Mouse (Mus musculus): Measurements from ENCODE around the gene Trip12. TPM values are rescaled to one million over a fixed set of nuclear protein-coding genes. Genes with fewer than 3 reads are reported as not detected.

Gene Trip12
- 79.4 and 80.8 TPM in 2 replicates for polyA plus RNA-seq (2014; fragmentation: Nextera tagmentation; extraction: Ambion mirVana)

- H3K27ac ChIP-seq (replicated peaks; ENCODE audit: low read depth, low read length): peak within 1 kb of the TSS; percentile 99
- H3K9ac ChIP-seq (ENCODE audit: low read depth, low read length): peak within 1 kb of the TSS; percentile 98
- 0% methylated on average over 39 of the region's 39 CpGs for WGBS
- peak; percentile 22 for ATAC-seq (ENCODE audit: low read depth)
- peaks cover 4% of the 10 kb centered on the region; the same call in 1 of the 2 replicates for H3K4me1 ChIP-seq (ENCODE audit: control insufficient read depth, insufficient read depth, low read length)
- no peaks in the 10 kb centered on the region for H3K27me3 ChIP-seq (replicated peaks; ENCODE audit: control insufficient read depth, insufficient read depth, low read length)
- peaks cover 3% of the 10 kb centered on the region; the same call in 1 of the 2 replicates for H3K36me3 ChIP-seq (ENCODE audit: control insufficient read depth, insufficient read depth, low read length)
- no peaks in the 10 kb centered on the region for H3K9me3 ChIP-seq (ENCODE audit: control insufficient read depth, low read length)
- peak within 1 kb of the TSS; percentile 96 for H3K4me3 ChIP-seq (ENCODE audit: low read depth, low read length)
- DNase-seq (ENCODE audit: low spot score): peak; percentile 58
- peak within 1 kb of the TSS; percentile 68 for H3K4me2 ChIP-seq (ENCODE audit: low read depth, low read length)
These were observed at the start of gene Trip12 for GRCm38 (mm10) chr1:84840018-84840664. Trip12 (minus strand) TSS chr1:84840516.

GRCm38 (mm10) chr1:84890005-84890393 lies 49.7 kb upstream of the Trip12 start:
- no peaks in the 10 kb centered on the region for H3K27me3 ChIP-seq (replicated peaks; ENCODE audit: control insufficient read depth, insufficient read depth, low read length)
- H3K4me3 ChIP-seq (ENCODE audit: low read depth, low read length): no peak overlapping the region
- no peak overlapping the region for H3K27ac ChIP-seq (replicated peaks; ENCODE audit: low read depth, low read length)
- DNase-seq (ENCODE audit: low spot score) (no peak), ATAC-seq (ENCODE audit: low read depth) (no peak)
- no peak overlapping the region for H3K4me2 ChIP-seq (ENCODE audit: low read depth, low read length)
- no peaks in the 10 kb centered on the region for H3K36me3 ChIP-seq (ENCODE audit: control insufficient read depth, insufficient read depth, low read length)
- H3K4me1 ChIP-seq (ENCODE audit: control insufficient read depth, insufficient read depth, low read length): no peaks in the 10 kb centered on the region
- H3K9ac ChIP-seq (ENCODE audit: low read depth, low read length): no peak overlapping the region
- H3K9me3 ChIP-seq (ENCODE audit: control insufficient read depth, low read length): no peaks in the 10 kb centered on the region
- 25% methylated on average over 7 of the region's 7 CpGs for WGBS

DNA sequence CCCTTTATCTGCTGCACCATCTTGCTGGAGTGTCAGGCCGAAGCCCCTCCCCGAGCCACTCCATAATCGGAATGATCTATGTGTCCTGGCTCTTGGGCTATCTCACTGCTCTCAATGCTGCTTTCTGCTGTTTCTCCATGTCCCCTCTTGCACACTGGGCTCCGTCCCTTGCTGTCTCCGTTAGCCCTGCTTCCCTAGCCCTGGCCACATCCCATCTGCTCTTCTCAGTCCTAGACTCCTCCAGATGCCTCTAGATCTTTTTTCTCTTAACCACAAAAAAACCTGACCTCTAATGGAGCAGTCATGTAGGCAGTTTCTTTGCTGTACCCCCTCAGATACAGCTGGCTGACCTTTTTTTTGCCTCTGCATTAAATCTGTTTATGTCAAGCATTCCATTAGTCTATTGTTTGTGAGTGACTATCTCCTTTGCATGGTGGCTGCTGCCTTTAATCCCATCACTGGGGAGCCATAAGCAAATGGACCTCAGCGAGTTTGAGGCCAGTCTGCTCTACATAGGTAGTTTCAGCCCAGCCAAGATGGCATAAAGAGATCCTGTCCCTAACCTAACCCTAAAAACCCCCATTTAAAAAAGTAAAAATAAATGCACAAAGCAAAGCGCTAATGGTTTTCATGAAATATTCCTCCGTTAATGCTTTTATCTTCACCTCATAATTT lies 49.2 kb upstream of the Trip12 start:
- H3K4me3 ChIP-seq (ENCODE audit: low read depth, low read length): no peak overlapping the region
- ATAC-seq (ENCODE audit: low read depth) (no peak), DNase-seq (ENCODE audit: low spot score) (no peak)
- WGBS: 60% methylated on average over 8 of the region's 8 CpGs
- H3K9ac ChIP-seq (ENCODE audit: low read depth, low read length): no peak overlapping the region
- H3K4me2 ChIP-seq (ENCODE audit: low read depth, low read length): no peak overlapping the region
- H3K27me3 ChIP-seq (replicated peaks; ENCODE audit: control insufficient read depth, insufficient read depth, low read length): no peaks in the 10 kb centered on the region
- no peaks in the 10 kb centered on the region for H3K9me3 ChIP-seq (ENCODE audit: control insufficient read depth, low read length)
- H3K4me1 ChIP-seq (ENCODE audit: control insufficient read depth, insufficient read depth, low read length): no peaks in the 10 kb centered on the region
- H3K27ac ChIP-seq (replicated peaks; ENCODE audit: low read depth, low read length): no peak overlapping the region
- H3K36me3 ChIP-seq (ENCODE audit: control insufficient read depth, insufficient read depth, low read length): no peaks in the 10 kb centered on the region

DNA sequence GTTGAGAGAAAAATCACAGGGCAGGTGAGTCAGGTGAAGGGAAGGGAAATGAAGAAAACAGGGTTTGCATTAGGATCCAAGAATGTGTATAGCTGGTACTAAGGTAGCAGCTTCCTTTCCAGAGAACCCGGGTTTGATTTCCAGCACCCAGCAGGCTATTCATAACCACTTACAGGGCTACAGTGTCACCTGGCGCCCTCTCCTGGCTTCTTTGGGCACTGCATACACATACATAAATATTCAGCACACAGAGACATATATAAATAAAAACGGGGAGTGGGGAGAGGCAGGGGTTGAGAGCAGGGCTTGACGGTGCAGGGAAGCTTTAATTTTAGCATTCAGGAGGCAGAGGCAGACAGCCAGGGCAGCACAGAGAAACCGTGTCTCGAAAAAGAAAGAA lies 45.6 kb upstream of the Trip12 start:
- H3K27ac ChIP-seq (replicated peaks; ENCODE audit: low read depth, low read length): no peak overlapping the region
- no peaks in the 10 kb centered on the region for H3K9me3 ChIP-seq (ENCODE audit: control insufficient read depth, low read length)
- no peaks in the 10 kb centered on the region for H3K36me3 ChIP-seq (ENCODE audit: control insufficient read depth, insufficient read depth, low read length)
- no peak overlapping the region for H3K9ac ChIP-seq (ENCODE audit: low read depth, low read length)
- no peak overlapping the region for H3K4me3 ChIP-seq (ENCODE audit: low read depth, low read length)
- no peak for DNase-seq (ENCODE audit: low spot score)
- no peaks in the 10 kb centered on the region for H3K4me1 ChIP-seq (ENCODE audit: control insufficient read depth, insufficient read depth, low read length)
- no peaks in the 10 kb centered on the region for H3K27me3 ChIP-seq (replicated peaks; ENCODE audit: control insufficient read depth, insufficient read depth, low read length)
- no peak for ATAC-seq (ENCODE audit: low read depth)
- no peak overlapping the region for H3K4me2 ChIP-seq (ENCODE audit: low read depth, low read length)
- WGBS: 86% methylated on average over 6 of the region's 6 CpGs

DNA sequence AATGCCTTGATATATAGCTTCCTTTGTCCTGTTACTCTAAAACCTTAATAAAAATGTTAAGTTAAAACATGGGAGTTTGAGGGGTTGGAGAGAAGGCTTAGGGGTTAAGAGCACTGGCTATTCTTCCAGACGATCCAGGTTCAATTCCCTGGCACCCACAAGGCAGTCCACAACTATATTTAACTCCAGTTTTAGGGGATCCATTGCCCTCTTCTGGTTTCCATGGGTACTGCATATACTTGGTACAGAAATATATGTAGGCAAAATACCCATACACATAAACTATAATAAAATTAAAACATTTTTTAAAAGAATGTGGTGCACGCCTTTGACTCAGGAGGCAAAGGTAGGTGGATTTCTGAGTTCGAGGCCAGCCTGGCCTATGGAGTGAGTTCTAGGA lies 44.9 kb upstream of the Trip12 start:
- DNase-seq (ENCODE audit: low spot score) (no peak), ATAC-seq (ENCODE audit: low read depth) (no peak)
- no peak overlapping the region for H3K4me3 ChIP-seq (ENCODE audit: low read depth, low read length)
- 86% methylated on average over 3 of the region's 3 CpGs for WGBS
- H3K4me2 ChIP-seq (ENCODE audit: low read depth, low read length): no peak overlapping the region
- no peaks in the 10 kb centered on the region for H3K9me3 ChIP-seq (ENCODE audit: control insufficient read depth, low read length)
- no peak overlapping the region for H3K27ac ChIP-seq (replicated peaks; ENCODE audit: low read depth, low read length)
- no peak overlapping the region for H3K9ac ChIP-seq (ENCODE audit: low read depth, low read length)
- H3K36me3 ChIP-seq (ENCODE audit: control insufficient read depth, insufficient read depth, low read length): no peaks in the 10 kb centered on the region
- no peaks in the 10 kb centered on the region for H3K27me3 ChIP-seq (replicated peaks; ENCODE audit: control insufficient read depth, insufficient read depth, low read length)
- no peaks in the 10 kb centered on the region for H3K4me1 ChIP-seq (ENCODE audit: control insufficient read depth, insufficient read depth, low read length)

GRCm38 (mm10) chr1:84883889-84884288 lies 43.6 kb upstream of the Trip12 start:
- H3K9me3 ChIP-seq (ENCODE audit: control insufficient read depth, low read length): no peaks in the 10 kb centered on the region
- no peaks in the 10 kb centered on the region for H3K27me3 ChIP-seq (replicated peaks; ENCODE audit: control insufficient read depth, insufficient read depth, low read length)
- no peak overlapping the region for H3K4me2 ChIP-seq (ENCODE audit: low read depth, low read length)
- H3K27ac ChIP-seq (replicated peaks; ENCODE audit: low read depth, low read length): no peak overlapping the region
- no peak overlapping the region for H3K4me3 ChIP-seq (ENCODE audit: low read depth, low read length)
- H3K4me1 ChIP-seq (ENCODE audit: control insufficient read depth, insufficient read depth, low read length): no peaks in the 10 kb centered on the region
- no peak overlapping the region for H3K9ac ChIP-seq (ENCODE audit: low read depth, low read length)
- no peak for DNase-seq (ENCODE audit: low spot score)
- no peaks in the 10 kb centered on the region for H3K36me3 ChIP-seq (ENCODE audit: control insufficient read depth, insufficient read depth, low read length)
- WGBS: 65% methylated on average over 4 of the region's 4 CpGs
- ATAC-seq (ENCODE audit: low read depth): no peak

- H3K36me3 ChIP-seq (ENCODE audit: control insufficient read depth, insufficient read depth, low read length): no peaks in the 10 kb centered on the region
- H3K4me2 ChIP-seq (ENCODE audit: low read depth, low read length): no peak overlapping the region
- no peak overlapping the region for H3K27ac ChIP-seq (replicated peaks; ENCODE audit: low read depth, low read length)
- WGBS: 91% methylated on average over 4 of the region's 4 CpGs
- no peak for DNase-seq (ENCODE audit: low spot score)
- H3K4me1 ChIP-seq (ENCODE audit: control insufficient read depth, insufficient read depth, low read length): no peaks in the 10 kb centered on the region
- no peak overlapping the region for H3K4me3 ChIP-seq (ENCODE audit: low read depth, low read length)
- H3K9ac ChIP-seq (ENCODE audit: low read depth, low read length): no peak overlapping the region
- no peak for ATAC-seq (ENCODE audit: low read depth)
- no peaks in the 10 kb centered on the region for H3K9me3 ChIP-seq (ENCODE audit: control insufficient read depth, low read length)
- no peaks in the 10 kb centered on the region for H3K27me3 ChIP-seq (replicated peaks; ENCODE audit: control insufficient read depth, insufficient read depth, low read length)
These were observed 42.6 kb upstream of the Trip12 start for GRCm38 (mm10) chr1:84882937-84883336.

- no peaks in the 10 kb centered on the region for H3K4me1 ChIP-seq (ENCODE audit: control insufficient read depth, insufficient read depth, low read length)
- no peak overlapping the region for H3K4me2 ChIP-seq (ENCODE audit: low read depth, low read length)
- no peaks in the 10 kb centered on the region for H3K9me3 ChIP-seq (ENCODE audit: control insufficient read depth, low read length)
- H3K36me3 ChIP-seq (ENCODE audit: control insufficient read depth, insufficient read depth, low read length): no peaks in the 10 kb centered on the region
- no peak overlapping the region for H3K9ac ChIP-seq (ENCODE audit: low read depth, low read length)
- ATAC-seq (ENCODE audit: low read depth): no peak
- no peak overlapping the region for H3K4me3 ChIP-seq (ENCODE audit: low read depth, low read length)
- H3K27ac ChIP-seq (replicated peaks; ENCODE audit: low read depth, low read length): no peak overlapping the region
- DNase-seq (ENCODE audit: low spot score): no peak
- H3K27me3 ChIP-seq (replicated peaks; ENCODE audit: control insufficient read depth, insufficient read depth, low read length): no peaks in the 10 kb centered on the region
- WGBS: 36% methylated on average over 2 of the region's 2 CpGs
These were observed 41.8 kb upstream of the Trip12 start for GRCm38 (mm10) chr1:84882066-84882532.

All from embryonic facial prominence, embryonic 14.5 days (tissue).